Mouse (Mus musculus): ENCODE measurements at regions not wholly inside any gene's neighbourhood (a gene's known extent, or its start where the extent isn't known, plus 50 kb on each side); places are given as distances from the start of the nearest gene placed in this dataset.

- peak; percentile 85 for ATAC-seq (ENCODE audit: poor library complexity, severe bottlenecking)
These were observed 830.9 kb upstream of the Tyrp1 start for GRCm38 (mm10) chr4:80002738-80003635.

- peak; percentile 84 for ATAC-seq (ENCODE audit: poor library complexity, severe bottlenecking)
These were observed 830.1 kb upstream of the Tyrp1 start for GRCm38 (mm10) chr4:80003636-80004365.

- no peak for ATAC-seq (ENCODE audit: poor library complexity, severe bottlenecking)
These were observed 829.6 kb upstream of the Tyrp1 start for GRCm38 (mm10) chr4:80004366-80004700.

GRCm38 (mm10) chr4:80004788-80005187 lies 829.1 kb upstream of the Tyrp1 start:
- ATAC-seq (ENCODE audit: poor library complexity, severe bottlenecking): peak; percentile 30

- no peak for ATAC-seq (ENCODE audit: poor library complexity, severe bottlenecking)
These were observed 806.0 kb upstream of the Tyrp1 start for GRCm38 (mm10) chr4:80027876-80028275.

- ATAC-seq (ENCODE audit: poor library complexity, severe bottlenecking): no peak
These were observed 786.0 kb upstream of the Tyrp1 start for GRCm38 (mm10) chr4:80047956-80048355.
